Mouse (Mus musculus): ENCODE results near the gene Ppp1r11. TPM values are rescaled to one million over a fixed set of nuclear protein-coding genes. Genes with fewer than 3 reads are reported as not detected.

Ppp1r11 gene
- polyA plus RNA-seq, 1 experiment from 2014 or later: 56.1 TPM

- in situ Hi-C loops (cut with MboI; ENCODE audit: low pct_unique_long_range_greater_than_20kb): no loop called here
- ATAC-seq (no peak), DNase-seq (ENCODE audit: low read depth, low spot score) (no peak)
- CTCF ChIA-PET: no interaction called here
- POLR2A ChIA-PET: interaction anchor here (0.6 kb wide), 1 partner anchor 12 kb away, joined by 3 read pairs; no protein-coding TSS in a partner anchor
- no peaks in the 10 kb centered on the region for H3K27me3 ChIP-seq
- TF ChIP-seq CTCF (IDR thresholded peaks at IDR 0.05): no peak
These were observed 8.6 kb downstream of the Ppp1r11 start, which contains the start of gene Rnf39 for GRCm38 (mm10) chr17:36942791-36943471. Rnf39 (plus strand) TSS chr17:36942918.

- in situ Hi-C loops (cut with MboI; ENCODE audit: low pct_unique_long_range_greater_than_20kb): no loop called here
- CTCF ChIA-PET: interaction anchor here (0.8 kb wide), 1 partner anchor 19 kb away, joined by 3 read pairs; no protein-coding TSS in a partner anchor
- DNase-seq (ENCODE audit: low read depth, low spot score): no peak
- POLR2A ChIA-PET: interaction anchor here (0.6 kb wide), 1 partner anchor 12 kb away, joined by 3 read pairs; no protein-coding TSS in a partner anchor
- peak; percentile 28 for ATAC-seq
- H3K27me3 ChIP-seq: no peaks in the 10 kb centered on the region
- no peak for TF ChIP-seq CTCF (IDR thresholded peaks at IDR 0.05)
These were observed 9.2 kb downstream of the Ppp1r11 start for GRCm38 (mm10) chr17:36942391-36942790.

- in situ Hi-C loops (cut with MboI; ENCODE audit: low pct_unique_long_range_greater_than_20kb): no loop called here
- no peaks in the 10 kb centered on the region for H3K27me3 ChIP-seq
- ATAC-seq (peak; percentile 51), DNase-seq (ENCODE audit: low read depth, low spot score) (peak; percentile 41)
- POLR2A ChIA-PET: no interaction called here
- no peak for TF ChIP-seq CTCF (IDR thresholded peaks at IDR 0.05)
- CTCF ChIA-PET: interaction anchor here (1.0 to 1.4 kb wide), 3 partner anchors 8 to 123 kb away, joined by 3 read pairs; no protein-coding TSS in a partner anchor
These were observed 13.5 kb downstream of the Ppp1r11 start for GRCm38 (mm10) chr17:36938056-36938455.

DNA sequence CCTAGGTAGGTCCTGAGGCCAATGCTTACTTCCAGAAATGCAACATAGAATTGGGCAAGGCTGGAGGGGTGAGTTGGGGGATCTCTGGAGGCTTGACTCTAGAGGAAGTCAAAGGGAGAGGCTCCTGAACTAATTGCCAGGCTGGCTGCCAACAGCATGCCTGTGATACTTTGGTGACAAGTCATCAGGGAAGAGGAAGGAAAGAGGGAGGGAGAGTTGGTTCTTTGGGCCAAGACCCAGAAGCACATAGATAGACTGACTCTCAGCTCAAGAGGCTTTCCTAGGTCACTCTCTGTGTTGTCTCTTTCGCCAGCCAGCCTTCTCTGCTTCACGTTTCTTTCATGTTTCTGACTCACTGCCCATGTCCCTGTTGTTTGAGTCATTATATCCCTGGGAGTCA is 19.7 kb downstream of the Ppp1r11 start:
- TF ChIP-seq CTCF (IDR thresholded peaks at IDR 0.05): no peak
- in situ Hi-C loops (cut with MboI; ENCODE audit: low pct_unique_long_range_greater_than_20kb): no loop called here
- H3K27me3 ChIP-seq: no peaks in the 10 kb centered on the region
- ATAC-seq: peak; percentile 95
- peak; percentile 33 for DNase-seq (ENCODE audit: low read depth, low spot score)
- ChIA-PET POLR2A (no interaction called here), CTCF (interaction anchor here (1.0 to 2.5 kb wide), 2 partner anchors 17 to 25 kb away, joined by 3 to 10 read pairs; no protein-coding TSS in a partner anchor)

DNA sequence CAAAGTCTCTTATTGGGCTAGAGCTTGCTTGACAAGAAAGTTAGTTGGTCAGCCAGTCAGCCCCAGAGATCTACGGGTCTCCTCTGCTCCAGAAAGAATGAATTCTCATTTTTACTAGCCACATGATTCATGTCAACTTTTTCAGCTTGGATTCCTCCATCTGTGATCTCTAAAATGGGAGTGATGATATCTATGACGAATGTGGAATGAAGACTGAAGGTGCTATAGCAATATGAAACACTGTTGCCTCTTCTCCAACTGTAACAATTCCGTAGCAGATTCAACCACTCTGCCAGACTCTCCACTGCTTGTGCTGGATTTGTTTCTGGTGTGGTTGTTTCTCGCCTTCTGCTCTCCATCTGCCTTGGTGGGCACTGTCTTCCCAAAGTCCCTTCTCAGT is 20.4 kb downstream of the Ppp1r11 start:
- no peaks in the 10 kb centered on the region for H3K27me3 ChIP-seq
- ChIA-PET CTCF (interaction anchor here (0.8 to 2.5 kb wide), 5 partner anchors 8 to 65 kb away, joined by 3 to 10 read pairs (median 3); no protein-coding TSS in a partner anchor), POLR2A (interaction anchor here (0.6 to 1.0 kb wide), 2 partner anchors 11 to 12 kb away, joined by 3 read pairs; partner anchors contain the start of gene Rnf39)
- in situ Hi-C loops (cut with MboI; ENCODE audit: low pct_unique_long_range_greater_than_20kb): no loop called here
- DNase-seq (ENCODE audit: low read depth, low spot score) (no peak), ATAC-seq (no peak)
- no peak for TF ChIP-seq CTCF (IDR thresholded peaks at IDR 0.05)

GRCm38 (mm10) chr17:36930233-36930632 is 21.3 kb downstream of the Ppp1r11 start:
- ATAC-seq (no peak), DNase-seq (ENCODE audit: low read depth, low spot score) (no peak)
- no peak for TF ChIP-seq CTCF (IDR thresholded peaks at IDR 0.05)
- POLR2A ChIA-PET: interaction anchor here (0.6 to 1.0 kb wide), 2 partner anchors 13 to 1009 kb away, joined by 3 to 4 read pairs; partner anchors contain the start of gene Rnf39
- H3K27me3 ChIP-seq: no peaks in the 10 kb centered on the region
- CTCF ChIA-PET: interaction anchor here (1.2 to 2.5 kb wide), 4 partner anchors 9 to 66 kb away, joined by 3 to 10 read pairs (median 5); no protein-coding TSS in a partner anchor
- in situ Hi-C loops (cut with MboI; ENCODE audit: low pct_unique_long_range_greater_than_20kb): no loop called here

DNA sequence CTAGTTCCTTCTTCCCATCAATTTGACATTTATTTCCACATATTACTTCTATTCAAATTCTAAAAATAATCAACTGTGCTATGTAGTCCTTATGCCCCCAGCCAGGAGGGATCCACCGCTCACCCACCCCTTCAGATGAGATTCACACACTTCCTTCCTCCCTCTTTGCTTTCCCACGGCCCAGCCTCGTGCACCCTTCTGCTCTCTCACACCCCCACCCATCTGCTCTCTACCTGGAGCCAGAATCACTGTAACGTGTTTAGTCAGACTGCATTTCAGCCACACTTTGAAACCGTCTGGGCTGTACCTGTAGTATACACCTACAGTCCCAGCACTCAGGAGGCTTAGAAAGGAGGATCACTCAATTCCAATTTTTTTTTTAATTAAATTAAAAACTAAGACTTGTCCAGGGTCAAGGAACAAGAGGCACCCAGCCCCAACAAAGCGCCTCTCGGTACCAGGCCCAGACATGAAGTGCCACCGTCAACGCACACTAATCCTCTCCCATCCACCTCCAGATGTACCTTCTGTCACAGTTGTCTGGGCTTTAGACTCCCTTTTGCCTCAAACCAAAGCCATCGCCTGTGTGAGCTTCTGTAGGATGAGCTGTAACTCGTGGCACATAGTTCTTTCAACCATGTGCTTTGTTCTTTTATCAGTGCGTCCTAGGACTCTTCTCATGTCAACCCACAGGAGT is 22.2 kb downstream of the Ppp1r11 start:
- H3K27me3 ChIP-seq: no peaks in the 10 kb centered on the region
- in situ Hi-C loops (cut with MboI; ENCODE audit: low pct_unique_long_range_greater_than_20kb): no loop called here
- DNase-seq (ENCODE audit: low read depth, low spot score): no peak
- ChIA-PET CTCF (interaction anchor here (1.2 to 1.8 kb wide), 3 partner anchors 9 to 68 kb away, joined by 3 to 6 read pairs (median 4); no protein-coding TSS in a partner anchor), POLR2A (interaction anchor here (0.6 kb wide), 1 partner anchor 1008 kb away, joined by 4 read pairs; no protein-coding TSS in a partner anchor)
- ATAC-seq: no peak
- TF ChIP-seq CTCF (IDR thresholded peaks at IDR 0.05): no peak

DNA sequence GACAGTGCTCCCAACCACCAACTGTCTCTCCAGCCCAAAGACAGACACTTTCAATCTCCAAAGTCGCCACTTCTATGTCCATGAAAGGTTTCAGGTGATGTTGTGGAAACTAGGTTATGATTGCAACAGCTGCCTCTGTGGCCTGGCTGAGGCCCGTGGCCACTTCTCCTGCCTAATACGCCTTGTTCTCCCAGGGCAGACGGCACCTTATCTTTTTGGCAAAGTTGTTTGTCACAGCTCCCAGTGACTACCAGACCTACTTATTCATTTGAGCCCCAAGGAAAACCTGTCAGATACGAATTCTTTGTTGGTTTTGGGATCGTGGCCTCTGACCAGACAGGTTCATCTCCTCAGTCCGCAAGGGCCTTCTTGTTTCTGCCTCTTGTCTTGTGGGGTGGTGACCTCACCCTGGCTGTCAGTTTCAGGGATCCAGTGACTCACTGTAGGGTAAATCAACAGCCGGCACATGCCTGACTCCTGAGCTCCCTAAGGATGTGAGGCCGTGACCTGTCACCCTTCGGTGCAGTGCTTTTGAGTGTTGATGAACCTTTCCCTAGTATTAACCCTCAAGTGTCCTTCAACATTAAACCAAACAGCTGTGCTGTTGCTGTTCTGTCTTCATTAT is 23.9 kb downstream of the Ppp1r11 start:
- in situ Hi-C loops (cut with MboI; ENCODE audit: low pct_unique_long_range_greater_than_20kb): no loop called here
- POLR2A ChIA-PET: no interaction called here

GRCm38 (mm10) chr17:36923491-36923890 is 28.1 kb downstream of the Ppp1r11 start:
- in situ Hi-C loops (cut with MboI; ENCODE audit: low pct_unique_long_range_greater_than_20kb): loop anchor here (5.0 kb wide), 1 partner anchor 79 kb away; the partner anchor contains the start of gene Zfp57
- ChIA-PET POLR2A (interaction anchor here (0.7 kb wide), 1 partner anchor 130 kb away, joined by 3 read pairs; no protein-coding TSS in a partner anchor), CTCF (interaction anchor here (0.9 to 1.9 kb wide), 6 partner anchors 10 to 159 kb away, joined by 3 to 11 read pairs (median 3); partner anchors contain the start of gene Trim31)
- no peak for ATAC-seq
- H3K27me3 ChIP-seq: no peaks in the 10 kb centered on the region
- TF ChIP-seq CTCF (IDR thresholded peaks at IDR 0.05): no peak
- DNase-seq (ENCODE audit: low read depth, low spot score): no peak

More for the DNA sequence above, 23.9 kb downstream of the Ppp1r11 start:
- H3K27me3 ChIP-seq: no peaks in the 10 kb centered on the region
- ATAC-seq: no peak
- no peak for DNase-seq (ENCODE audit: low read depth, low spot score)
- no peak for TF ChIP-seq CTCF (IDR thresholded peaks at IDR 0.05)
- CTCF ChIA-PET: no interaction called here

GRCm38 (mm10) chr17:36922715-36923114 is 28.8 kb downstream of the Ppp1r11 start:
- DNase-seq (ENCODE audit: low read depth, low spot score): no peak
- ATAC-seq: no peak
- no peak for TF ChIP-seq CTCF (IDR thresholded peaks at IDR 0.05)
- ChIA-PET POLR2A (interaction anchor here (0.5 to 0.6 kb wide), 2 partner anchors 119 to 997 kb away, joined by 3 to 4 read pairs; no protein-coding TSS in a partner anchor), CTCF (interaction anchor here (1.1 to 1.9 kb wide), 5 partner anchors 9 to 160 kb away, joined by 3 to 11 read pairs (median 3); partner anchors contain the start of gene Trim31)
- in situ Hi-C loops (cut with MboI; ENCODE audit: low pct_unique_long_range_greater_than_20kb): loop anchor here (5.0 kb wide), 1 partner anchor 80 kb away; the partner anchor contains the start of gene Zfp57
- H3K27me3 ChIP-seq: no peaks in the 10 kb centered on the region
